Comparison of ENCODE assay signal across 9 mouse cellular contexts in the genomic region with DNA sequence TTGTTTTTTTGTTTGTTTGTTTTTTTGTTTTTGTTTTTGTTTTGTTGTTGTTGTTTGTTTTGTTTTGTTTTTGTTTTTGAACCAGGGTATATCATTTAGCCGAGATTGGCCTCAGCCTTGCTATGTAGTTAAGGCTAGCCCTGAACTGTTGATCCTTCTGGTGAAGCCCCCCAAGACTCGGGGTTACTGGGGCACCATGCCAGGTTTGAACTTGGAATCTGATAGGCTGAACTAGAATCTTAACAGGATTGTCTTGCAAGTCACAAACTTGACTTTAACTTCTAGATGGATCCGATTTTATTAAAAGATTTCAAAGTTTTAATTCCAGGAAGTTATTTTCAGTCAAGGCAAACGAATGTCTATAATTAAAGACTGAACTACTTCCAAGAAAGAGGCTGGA. TPM values are rescaled to one million over a fixed set of nuclear protein-coding genes. Genes with fewer than 3 reads are reported as not detected.
DNase-seq lines count a peak whose midpoint lies in the region; ATAC-seq and TF ChIP-seq lines count a peak whose summit lies in the region.
"Had no signal": no experiment of that assay in that cellular context is flagged by ENCODE, and none has a peak within 500 bp of the region (broad histone marks: within the 10 kb centered on the region; RNA-seq: fewer than 3 reads in every experiment).

No protein-coding gene starts in this region.

- no peak overlapping the region for H3K4me3 ChIP-seq in embryonic facial prominence, embryonic 13.5 days
- no peak overlapping the region; the same call in 1 of the 2 replicates for H3K4me3 ChIP-seq in embryonic facial prominence, embryonic 10.5 days
- H3K4me3 ChIP-seq in intestine, postnatal 0 days (ENCODE audit: low read depth, low read length), result no peak overlapping the region; the same call in 1 of the 2 replicates
- no peak overlapping the region for H3K4me3 ChIP-seq in intestine, embryonic 16.5 days (ENCODE audit: low read length)
- no peak overlapping the region for H3K4me3 ChIP-seq in stomach, embryonic 14.5 days (ENCODE audit: low read depth, low read length)
- no peak overlapping the region for H3K4me3 ChIP-seq in stomach, postnatal 0 days (ENCODE audit: low read depth, low read length)
- H3K4me3 ChIP-seq in neural tube, embryonic 15.5 days (replicated peaks), result no peak overlapping the region; the same call in 1 of the 2 replicates

- H3K9ac ChIP-seq in embryonic facial prominence, embryonic 13.5 days, result no peak overlapping the region
- no peak overlapping the region for H3K9ac ChIP-seq in intestine, postnatal 0 days (ENCODE audit: low read depth, low read length)
- H3K9ac ChIP-seq in intestine, embryonic 16.5 days (ENCODE audit: low read depth, low read length), result no peak overlapping the region
- H3K9ac ChIP-seq in stomach, embryonic 14.5 days (replicated peaks; ENCODE audit: low read depth, low read length), result no peak overlapping the region
- H3K9ac ChIP-seq in stomach, postnatal 0 days (ENCODE audit: low read length), result no peak overlapping the region
- no peak overlapping the region for H3K9ac ChIP-seq in neural tube, embryonic 15.5 days (replicated peaks)

- H3K9me3 ChIP-seq in embryonic facial prominence, embryonic 13.5 days, result no peaks in the 10 kb centered on the region
- H3K9me3 ChIP-seq in embryonic facial prominence, embryonic 10.5 days, result no peaks in the 10 kb centered on the region
- H3K9me3 ChIP-seq in intestine, postnatal 0 days (ENCODE audit: control insufficient read depth), result no peaks in the 10 kb centered on the region
- H3K9me3 ChIP-seq in intestine, embryonic 16.5 days (ENCODE audit: control insufficient read depth, low read length), result no peaks in the 10 kb centered on the region
- H3K9me3 ChIP-seq in stomach, embryonic 14.5 days (ENCODE audit: control insufficient read depth, low read depth, low read length), result no peaks in the 10 kb centered on the region
- no peaks in the 10 kb centered on the region for H3K9me3 ChIP-seq in stomach, postnatal 0 days (ENCODE audit: control insufficient read depth, low read length)
- no peaks in the 10 kb centered on the region for H3K9me3 ChIP-seq in neural tube, embryonic 15.5 days (replicated peaks)
- H3K9me3 ChIP-seq: embryonic facial prominence, embryonic 12.5 days had no signal

- no peak for TF ChIP-seq CTCF in intestine, postnatal 0 days (IDR thresholded peaks at IDR 0.05; ENCODE audit: low read depth)
- no peak for TF ChIP-seq CTCF in stomach, postnatal 0 days (IDR thresholded peaks at IDR 0.05; ENCODE audit: low read depth)

- ATAC-seq in embryonic facial prominence, embryonic 13.5 days (ENCODE audit: insufficient number of reproducible peaks, insufficient read depth, low FRiP score, low TSS enrichment, low read depth), result no peak
- ATAC-seq in intestine, postnatal 0 days, result no peak
- no peak for ATAC-seq in intestine, embryonic 16.5 days
- ATAC-seq in stomach, embryonic 14.5 days (ENCODE audit: insufficient number of reproducible peaks, insufficient read depth, low FRiP score, low read depth), result no peak
- no peak for ATAC-seq in stomach, postnatal 0 days (ENCODE audit: low FRiP score, low TSS enrichment)
- ATAC-seq in neural tube, embryonic 15.5 days (ENCODE audit: low FRiP score), result no peak

- no peak for DNase-seq in embryonic facial prominence, embryonic 10.5 days (ENCODE audit: low spot score)
- DNase-seq in stomach, postnatal 0 days (ENCODE audit: low spot score), result no peak
- DNase-seq in retina, postnatal 1 day, result no peak

- H3K27me3 ChIP-seq in embryonic facial prominence, embryonic 13.5 days, result no peaks in the 10 kb centered on the region
- H3K27me3 ChIP-seq in embryonic facial prominence, embryonic 10.5 days (replicated peaks; ENCODE audit: low read depth, poor library complexity, severe bottlenecking), result peaks cover 46% of the 10 kb centered on the region
- no peaks in the 10 kb centered on the region for H3K27me3 ChIP-seq in intestine, postnatal 0 days (replicated peaks; ENCODE audit: control insufficient read depth, insufficient read depth, low read length)
- H3K27me3 ChIP-seq in intestine, embryonic 16.5 days (replicated peaks; ENCODE audit: control insufficient read depth, insufficient read depth, low read length), result no peaks in the 10 kb centered on the region
- no peaks in the 10 kb centered on the region for H3K27me3 ChIP-seq in stomach, embryonic 14.5 days (ENCODE audit: control insufficient read depth, insufficient read depth, low read length)
- no peaks in the 10 kb centered on the region for H3K27me3 ChIP-seq in stomach, postnatal 0 days (ENCODE audit: control insufficient read depth, insufficient read depth, low read length)
- H3K27me3 ChIP-seq in neural tube, embryonic 15.5 days (replicated peaks), result peaks cover 15% of the 10 kb centered on the region; the same call in 1 of the 2 replicates
- H3K27me3 ChIP-seq: embryonic facial prominence, embryonic 12.5 days had no signal

- H3K36me3 ChIP-seq in embryonic facial prominence, embryonic 13.5 days, result no peaks in the 10 kb centered on the region
- H3K36me3 ChIP-seq in embryonic facial prominence, embryonic 10.5 days (replicated peaks), result no peaks in the 10 kb centered on the region
- H3K36me3 ChIP-seq in intestine, postnatal 0 days (ENCODE audit: control insufficient read depth, insufficient read depth), result no peaks in the 10 kb centered on the region
- H3K36me3 ChIP-seq in intestine, embryonic 16.5 days (ENCODE audit: control insufficient read depth, insufficient read depth, low read length), result no peaks in the 10 kb centered on the region
- H3K36me3 ChIP-seq in stomach, embryonic 14.5 days (ENCODE audit: control insufficient read depth, insufficient read depth, low read length), result no peaks in the 10 kb centered on the region
- H3K36me3 ChIP-seq in stomach, postnatal 0 days (ENCODE audit: control insufficient read depth, insufficient read depth, low read length), result no peaks in the 10 kb centered on the region
- H3K36me3 ChIP-seq in neural tube, embryonic 15.5 days, result no peaks in the 10 kb centered on the region
- H3K36me3 ChIP-seq: embryonic facial prominence, embryonic 12.5 days had no signal

- no peak for TF ChIP-seq EP300 in stomach, postnatal 0 days (optimal IDR thresholded peaks at IDR 0.05)

- no peak overlapping the region for H3K27ac ChIP-seq in embryonic facial prominence, embryonic 13.5 days
- H3K27ac ChIP-seq in embryonic facial prominence, embryonic 10.5 days (replicated peaks), result no peak overlapping the region
- no peak overlapping the region for H3K27ac ChIP-seq in intestine, postnatal 0 days (ENCODE audit: low read depth, low read length)
- no peak overlapping the region for H3K27ac ChIP-seq in intestine, embryonic 16.5 days (ENCODE audit: low read length)
- H3K27ac ChIP-seq in stomach, embryonic 14.5 days (ENCODE audit: low read length), result no peak overlapping the region
- no peak overlapping the region for H3K27ac ChIP-seq in stomach, postnatal 0 days (replicated peaks)
- H3K27ac ChIP-seq in neural tube, embryonic 15.5 days (replicated peaks), result no peak overlapping the region

- 52% methylated on average over 4 of the region's 4 CpGs for WGBS in embryonic facial prominence, embryonic 13.5 days
- WGBS in embryonic facial prominence, embryonic 10.5 days, result 77% methylated on average over 4 of the region's 4 CpGs
- WGBS in intestine, postnatal 0 days, result 71% methylated on average over 4 of the region's 4 CpGs
- 80% methylated on average over 4 of the region's 4 CpGs for WGBS in intestine, embryonic 16.5 days
- 84% methylated on average over 4 of the region's 4 CpGs for WGBS in stomach, embryonic 14.5 days
- 65% methylated on average over 4 of the region's 4 CpGs for WGBS in stomach, postnatal 0 days
- WGBS in neural tube, embryonic 15.5 days, result 72% methylated on average over 4 of the region's 4 CpGs

- H3K4me1 ChIP-seq in embryonic facial prominence, embryonic 13.5 days, result peaks cover 9% of the 10 kb centered on the region
- H3K4me1 ChIP-seq in embryonic facial prominence, embryonic 10.5 days, result peaks cover 25% of the 10 kb centered on the region
- peaks cover 12% of the 10 kb centered on the region; the same call in 1 of the 2 replicates for H3K4me1 ChIP-seq in intestine, postnatal 0 days (replicated peaks; ENCODE audit: control insufficient read depth, insufficient read depth, low read length)
- peaks cover 13% of the 10 kb centered on the region for H3K4me1 ChIP-seq in intestine, embryonic 16.5 days (ENCODE audit: control insufficient read depth, insufficient read depth, low read length)
- H3K4me1 ChIP-seq in stomach, embryonic 14.5 days (ENCODE audit: control insufficient read depth, insufficient read depth, low read length), result peaks cover 9% of the 10 kb centered on the region; the same call in 1 of the 2 replicates
- H3K4me1 ChIP-seq in stomach, postnatal 0 days (replicated peaks; ENCODE audit: control insufficient read depth, insufficient read depth), result 0 out of 2 replicates have a peak, but pooled peaks cover 2% of the 10 kb centered on the region
- peaks cover 31% of the 10 kb centered on the region for H3K4me1 ChIP-seq in neural tube, embryonic 15.5 days

- peak overlapping the region; percentile 97 for H3K4me2 ChIP-seq in embryonic facial prominence, embryonic 13.5 days
- H3K4me2 ChIP-seq in intestine, postnatal 0 days (replicated peaks; ENCODE audit: low read depth), result peak overlapping the region; percentile 99; the same call in 1 of the 2 replicates
- H3K4me2 ChIP-seq in intestine, embryonic 16.5 days (ENCODE audit: low read depth, low read length), result no peak overlapping the region
- peak overlapping the region; percentile 91; the same call in 1 of the 2 replicates for H3K4me2 ChIP-seq in stomach, embryonic 14.5 days (replicated peaks; ENCODE audit: low read depth, low read length)
- H3K4me2 ChIP-seq in stomach, postnatal 0 days (replicated peaks; ENCODE audit: low read depth), result no peak overlapping the region
- H3K4me2 ChIP-seq in neural tube, embryonic 15.5 days, result peak overlapping the region; percentile 97

RNA-seq across cellular contexts. Expression of a gene that starts 0.8 kb away (rescaled TPM):
- polyA plus RNA-seq in embryonic facial prominence, embryonic 13.5 days (2015; fragmentation: Nextera tagmentation; extraction: Ambion mirVana), result 14.7 and 15.0 TPM in 2 replicates
- polyA plus RNA-seq in embryonic facial prominence, embryonic 10.5 days (2016; fragmentation: Nextera tagmentation; extraction: Ambion mirVana), result 6.0 and 6.5 TPM in 2 replicates
- 24.1 and 25.2 TPM in 2 replicates for polyA plus RNA-seq in intestine, postnatal 0 days (2015; fragmentation: Nextera tagmentation; extraction: Ambion mirVana)
- polyA plus RNA-seq in intestine, embryonic 16.5 days (2015; fragmentation: Nextera tagmentation; extraction: Ambion mirVana), result 9.6 and 12.6 TPM in 2 replicates
- polyA plus RNA-seq in stomach, embryonic 14.5 days (2014; fragmentation: Nextera tagmentation; extraction: Ambion mirVana), result 19.6 and 23.5 TPM in 2 replicates
- polyA plus RNA-seq in stomach, postnatal 0 days (2015; fragmentation: Nextera tagmentation; extraction: Ambion mirVana), result 31.8 and 35.7 TPM in 2 replicates
- 11.6 and 13.8 TPM in 2 replicates for polyA plus RNA-seq in neural tube, embryonic 15.5 days (2015; fragmentation: Nextera tagmentation; extraction: Ambion mirVana)

Comparison
In these comparisons a context has a peak if more than half of its experiments do, and no peak if none do; other contexts are left out.
1. H3K4me2 ChIP-seq: peak in embryonic facial prominence, embryonic 13.5 days (single experiment), intestine, postnatal 0 days (single experiment), stomach, embryonic 14.5 days (single experiment) and neural tube, embryonic 15.5 days (single experiment); none in intestine, embryonic 16.5 days (single experiment) and stomach, postnatal 0 days (single experiment).